Mouse (Mus musculus) brain, embryonic 14.5 days (tissue): Measurements from ENCODE around the gene Cnpy4.

Experiments
- CTCF ChIP-seq: fragments of 200-500 bp; IDR thresholded peaks from 2 replicates; pipeline ENCODE4 v1.5.1; 2012; ENCODE audit warnings: inconsistent platforms, mild to moderate bottlenecking, moderate library complexity, borderline replicate concordance; ENCODE audit not compliant: insufficient read depth, insufficient read length; ENCODE audit errors: extremely low read depth
- POLR2A ChIP-seq: fragments of 200-500 bp; IDR thresholded peaks from 2 replicates; pipeline ENCODE4 v1.6.1; 2012; ENCODE audit warnings: mild to moderate bottlenecking, inconsistent platforms, borderline replicate concordance; ENCODE audit not compliant: poor library complexity, insufficient read depth, insufficient read length, severe bottlenecking; ENCODE audit errors: extremely low read depth

- TF ChIP-seq CTCF (no peak), POLR2A (no peak)
Observed at GRCm38 (mm10) chr5:138223287-138223686, 36.0 kb downstream of the Cnpy4 start.
